Mouse (Mus musculus) MEL (cell line): ENCODE measurements around the gene Hnrnpl. TPM values are rescaled to one million over a fixed set of nuclear protein-coding genes. Genes with fewer than 3 reads are reported as not detected.

Experiments used
- ETS1 ChIP-seq: IDR thresholded peaks from 2 replicates; pipeline ENCODE4 v1.6.1; 2012; ENCODE audit warnings: low read depth, mild to moderate bottlenecking, inconsistent platforms, low read length, improper control_type of control experiment, moderate library complexity
- NRF1 ChIP-seq: IDR thresholded peaks from 2 replicates; pipeline ENCODE4 v1.6.1; 2014; ENCODE audit warnings: low read depth, mild to moderate bottlenecking, inconsistent platforms, low read length, improper control_type of control experiment, moderate library complexity; ENCODE audit not compliant: poor library complexity, insufficient read depth, severe bottlenecking
- POLR2AphosphoS5 ChIP-seq: IDR thresholded peaks from 2 replicates; pipeline ENCODE4 v1.6.1; 2012; ENCODE audit warnings: low read depth, borderline replicate concordance, mild to moderate bottlenecking, inconsistent platforms, low read length, moderate library complexity, mixed read lengths
- polyA plus RNA-seq, 2 experiments: library from polyadenylated mRNA; stranded (reverse) in 1 of 2; unstranded in 1 of 2; fragments of >175 nt in 1 of 2; fragments of >200 nt in 1 of 2; gene quantifications; 2 replicates each; pipeline versions ENCODE4 v1.2.1 to v1.2.4; 2012; ENCODE audit warnings: low replicate concordance in 2 of 2, low read depth in 1 of 2; ENCODE audit not compliant: insufficient read length in 2 of 2, insufficient read depth in 1 of 2, missing spikeins in 1 of 2
- total RNA-seq: library from RNA; depleted of rRNA; stranded (reverse); fragments of 300-350 nt; gene quantifications from 2 replicates; pipeline ENCODE4 v1.2.3, GENCODE M21; 2012; rRNA removed

Gene Hnrnpl
- total and polyA plus RNA-seq, 3 experiments = 246 to 1,095 (median 684) TPM

GRCm38 (mm10) chr7:28870901-28871664 lies 62.7 kb downstream of the Hnrnpl start (continued):
- TF ChIP-seq ETS1 (peak; percentile 95), NRF1 (0 out of 2 replicates have a peak, but pooled peaks have one; percentile 33), POLR2AphosphoS5 (no peak)

Other genes starting within 250 kb of the Hnrnpl start
- gene Samd4b, start 210.4 kb upstream of the Hnrnpl start, total RNA-seq = 6.4 and 7.2 TPM in 2 replicates
- 10 to 100 TPM in 1 of 2 experiments, not detected in 1; 45.9 TPM for gene Samd4b, start 210.4 kb upstream of the Hnrnpl start, polyA plus RNA-seq
- gene Pak4, start 210.4 kb upstream of the Hnrnpl start, total RNA-seq = 9.3 and 9.7 TPM in 2 replicates
- 10 to 100 TPM in 1 of 2 experiments, not detected in 1; 26.6 TPM for gene Pak4, start 210.4 kb upstream of the Hnrnpl start, polyA plus RNA-seq
- not detected in 2 replicates for gene Acp7, start 177.2 kb upstream of the Hnrnpl start, total RNA-seq
- gene Acp7, start 177.2 kb upstream of the Hnrnpl start, polyA plus RNA-seq = not detected
- gene Fbxo27, start 115.7 kb upstream of the Hnrnpl start, total RNA-seq = not detected in 2 replicates
- not detected for gene Fbxo27, start 115.7 kb upstream of the Hnrnpl start, polyA plus RNA-seq
- gene Fbxo17, start 91.7 kb upstream of the Hnrnpl start, total RNA-seq = 0.10 TPM in 1 of 2 replicates, not detected in the other
- under 1 TPM in 1 of 2 experiments, not detected in 1; 0.43 TPM for gene Fbxo17, start 91.7 kb upstream of the Hnrnpl start, polyA plus RNA-seq
- gene Mrps12, start 66.7 kb upstream of the Hnrnpl start, total RNA-seq = 137 and 141 TPM in 2 replicates
- gene Mrps12, start 66.7 kb upstream of the Hnrnpl start, polyA plus RNA-seq = 100 to 1,000 TPM in 1 of 2 experiments, not detected in 1; 126 TPM
- 19.2 and 21.3 TPM in 2 replicates for gene Sars2, start 66.5 kb upstream of the Hnrnpl start, total RNA-seq
- 10 to 100 TPM in 1 of 2 experiments, not detected in 1; 51.4 TPM for gene Sars2, start 66.5 kb upstream of the Hnrnpl start, polyA plus RNA-seq
- not detected in 2 replicates for gene Ccer2, start 52.4 kb upstream of the Hnrnpl start, total RNA-seq
- under 1 TPM in 1 of 2 experiments, not detected in 1; 0.11 TPM for gene Ccer2, start 52.4 kb upstream of the Hnrnpl start, polyA plus RNA-seq
- 31.8 and 35.7 TPM in 2 replicates for gene Sirt2, start 41.8 kb upstream of the Hnrnpl start, total RNA-seq
- 10 to 100 TPM in 1 of 2 experiments, not detected in 1; 72.4 TPM for gene Sirt2, start 41.8 kb upstream of the Hnrnpl start, polyA plus RNA-seq
- 30.7 and 32.9 TPM in 2 replicates for gene Nfkbib, start 41.0 kb upstream of the Hnrnpl start, total RNA-seq
- gene Nfkbib, start 41.0 kb upstream of the Hnrnpl start, polyA plus RNA-seq = 10 to 100 TPM in 1 of 2 experiments, not detected in 1; 52.7 TPM
- 32.9 and 39.9 TPM in 2 replicates for gene Rinl, start 19.6 kb upstream of the Hnrnpl start, total RNA-seq
- gene Rinl, start 19.6 kb upstream of the Hnrnpl start, polyA plus RNA-seq = 10 to 100 TPM in 1 of 2 experiments, not detected in 1; 63.9 TPM
- 82.8 and 99.5 TPM in 2 replicates for gene Ech1, start 16.7 kb downstream of the Hnrnpl start, total RNA-seq
- 10 to 100 TPM in 1 of 2 experiments, not detected in 1; 74.7 TPM for gene Ech1, start 16.7 kb downstream of the Hnrnpl start, polyA plus RNA-seq
- 1.5 and 2.1 TPM in 2 replicates for gene Lgals4, start 25.3 kb downstream of the Hnrnpl start, total RNA-seq
- gene Lgals4, start 25.3 kb downstream of the Hnrnpl start, polyA plus RNA-seq = 1 to 10 TPM in 1 of 2 experiments, not detected in 1; 5.1 TPM
- gene Lgals7, start 55.3 kb downstream of the Hnrnpl start, total RNA-seq = 27.7 and 37.8 TPM in 2 replicates
- 100 to 1,000 TPM in 1 of 2 experiments, not detected in 1; 138 TPM for gene Lgals7, start 55.3 kb downstream of the Hnrnpl start, polyA plus RNA-seq
- 0.19 TPM in 1 of 2 replicates, not detected in the other for gene Capn12, start 72.9 kb downstream of the Hnrnpl start, total RNA-seq
- gene Capn12, start 72.9 kb downstream of the Hnrnpl start, polyA plus RNA-seq = not detected
- gene Actn4, start 153.8 kb downstream of the Hnrnpl start, total RNA-seq = 60.5 and 66.3 TPM in 2 replicates
- 100 to 1,000 TPM in 1 of 2 experiments, not detected in 1; 267 TPM for gene Actn4, start 153.8 kb downstream of the Hnrnpl start, polyA plus RNA-seq
- gene Eif3k, start 173.3 kb downstream of the Hnrnpl start, total RNA-seq = 525 and 545 TPM in 2 replicates
- gene Eif3k, start 173.3 kb downstream of the Hnrnpl start, polyA plus RNA-seq = 100 to 1,000 TPM in 1 of 2 experiments, not detected in 1; 671 TPM
- gene Map4k1, start 173.5 kb downstream of the Hnrnpl start, total RNA-seq = 17.3 and 19.3 TPM in 2 replicates
- gene Map4k1, start 173.5 kb downstream of the Hnrnpl start, polyA plus RNA-seq = 10 to 100 TPM in 1 of 2 experiments, not detected in 1; 50.8 TPM